Mouse (Mus musculus): ENCODE data around the gene Slc28a1.
"Not testable (repeated sequence)": the region's sequence is repeated elsewhere in the genome, so short reads cannot be mapped to it uniquely, and the experiment has no call there.

The Slc28a1 gene

DNA sequence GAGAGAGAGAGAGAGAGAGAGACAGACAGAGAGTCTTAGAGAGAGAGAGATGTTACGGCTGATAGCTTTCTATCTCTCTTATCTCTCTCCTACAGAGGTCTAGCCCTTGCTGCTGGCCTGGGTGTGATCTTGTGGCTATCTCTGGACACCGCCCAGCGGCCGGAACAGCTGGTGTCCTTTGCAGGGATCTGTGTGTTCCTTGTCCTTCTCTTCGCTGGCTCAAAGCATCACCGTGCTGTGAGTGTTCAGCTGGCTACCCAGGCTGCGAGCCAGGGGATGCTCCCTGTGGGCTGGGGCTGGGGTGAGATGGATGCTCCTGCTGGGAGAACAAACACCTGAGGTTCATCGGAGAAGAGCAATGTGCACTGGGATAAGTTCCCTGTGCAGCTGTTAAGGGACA, 10.2 kb downstream of the Slc28a1 start:
- DNase-seq (ENCODE audit: low read depth, low spot score): no peak

GRCm38 (mm10) chr7:81125215-81126175, 10.9 kb downstream of the Slc28a1 start:
- DNase-seq (ENCODE audit: low read depth, low spot score): no peak

DNA sequence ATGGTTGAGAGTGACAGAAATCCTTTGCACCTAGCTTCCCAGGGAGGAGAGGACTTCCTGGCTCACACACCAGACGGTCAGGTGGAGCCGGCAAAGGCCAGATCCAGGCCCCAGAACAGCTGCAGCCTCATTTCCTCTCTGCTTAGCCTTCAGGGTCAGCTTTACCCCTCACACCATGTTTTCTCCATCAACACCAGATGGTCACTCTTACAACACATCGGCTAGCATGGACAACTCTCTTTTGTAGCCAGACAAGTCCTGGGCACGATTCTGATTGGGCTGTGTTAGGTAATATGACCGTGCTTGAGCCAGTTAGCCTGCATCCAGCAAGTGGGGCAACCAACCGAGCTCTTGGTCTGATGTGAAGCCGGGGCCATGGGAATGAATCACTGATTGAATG, 17.3 kb downstream of the Slc28a1 start:
- no peak for DNase-seq (ENCODE audit: low read depth, low spot score)

- no peak for DNase-seq (ENCODE audit: low read depth, low spot score)
Observed at GRCm38 (mm10) chr7:81132851-81133279, 18.3 kb downstream of the Slc28a1 start.

GRCm38 (mm10) chr7:81133416-81133815, 18.8 kb downstream of the Slc28a1 start:
- no peak for DNase-seq (ENCODE audit: low read depth, low spot score)

DNA sequence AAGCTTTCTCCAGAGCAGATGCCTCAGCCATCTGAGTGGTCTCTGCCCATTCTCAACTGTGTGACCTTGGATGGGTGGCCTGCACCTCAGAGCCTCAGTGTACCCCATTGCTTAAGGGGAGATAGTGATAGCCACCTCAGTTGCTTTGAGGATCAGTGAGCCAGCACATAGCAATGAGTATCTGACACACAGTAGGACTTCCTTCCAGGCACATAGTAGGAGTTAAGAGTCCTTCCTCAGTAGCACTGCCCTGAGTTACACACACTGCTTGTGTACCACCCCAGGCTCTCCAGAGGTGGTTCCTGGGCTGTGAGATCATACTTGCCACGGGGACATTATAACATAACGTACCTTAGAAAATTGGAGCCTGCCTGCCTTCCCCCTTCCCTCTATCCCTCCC, 19.3 kb downstream of the Slc28a1 start:
- no peak for DNase-seq (ENCODE audit: low read depth, low spot score)

DNA sequence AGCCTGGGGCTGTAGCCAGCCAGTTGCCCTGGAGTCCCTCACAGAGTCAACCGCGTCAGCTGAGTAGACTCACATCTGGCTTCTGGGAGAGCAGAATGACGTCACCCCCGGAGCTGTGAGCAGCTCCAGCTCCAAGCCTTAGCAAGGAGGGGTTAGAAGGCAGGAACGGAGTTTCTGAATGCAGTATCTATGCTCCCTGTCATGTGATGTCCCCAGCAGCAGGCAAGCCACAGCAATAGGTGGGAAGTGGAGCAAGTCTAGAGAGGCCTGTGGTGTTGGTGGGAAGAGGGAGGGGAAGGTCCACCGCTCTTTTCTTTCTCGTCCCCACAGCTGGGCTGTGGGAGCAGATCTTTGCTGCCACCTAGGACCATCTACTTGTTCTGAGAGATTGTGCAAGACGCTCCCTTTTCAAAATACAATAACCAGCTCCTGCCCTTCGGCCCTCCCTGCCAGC, 20.0 kb downstream of the Slc28a1 start:
- peak; percentile 61 for DNase-seq (ENCODE audit: low read depth, low spot score)

DNA sequence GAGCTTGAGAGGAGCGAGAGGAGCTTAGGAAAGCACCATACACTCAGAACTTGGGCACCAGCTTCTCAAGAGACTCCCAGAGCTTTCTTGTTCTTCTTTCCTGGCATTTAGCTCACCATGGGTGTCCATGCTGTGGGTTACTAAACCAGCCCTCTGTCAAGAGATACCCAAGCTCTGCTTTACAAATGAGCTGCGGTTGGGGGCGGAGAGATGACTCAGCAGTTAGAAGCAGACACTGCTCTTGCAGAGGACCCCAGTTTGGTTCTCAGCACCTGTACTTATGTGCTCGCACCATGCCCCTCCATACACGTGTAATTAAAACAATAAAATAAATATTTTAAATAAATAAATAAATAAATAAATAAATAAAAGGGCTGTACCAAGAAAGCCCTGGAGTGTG, 22.7 kb downstream of the Slc28a1 start:
- peak; percentile 81 for DNase-seq (ENCODE audit: low read depth, low spot score)

- no peak for DNase-seq (ENCODE audit: low read depth, low spot score)
Observed at GRCm38 (mm10) chr7:81139100-81139499, 24.5 kb downstream of the Slc28a1 start.

DNA sequence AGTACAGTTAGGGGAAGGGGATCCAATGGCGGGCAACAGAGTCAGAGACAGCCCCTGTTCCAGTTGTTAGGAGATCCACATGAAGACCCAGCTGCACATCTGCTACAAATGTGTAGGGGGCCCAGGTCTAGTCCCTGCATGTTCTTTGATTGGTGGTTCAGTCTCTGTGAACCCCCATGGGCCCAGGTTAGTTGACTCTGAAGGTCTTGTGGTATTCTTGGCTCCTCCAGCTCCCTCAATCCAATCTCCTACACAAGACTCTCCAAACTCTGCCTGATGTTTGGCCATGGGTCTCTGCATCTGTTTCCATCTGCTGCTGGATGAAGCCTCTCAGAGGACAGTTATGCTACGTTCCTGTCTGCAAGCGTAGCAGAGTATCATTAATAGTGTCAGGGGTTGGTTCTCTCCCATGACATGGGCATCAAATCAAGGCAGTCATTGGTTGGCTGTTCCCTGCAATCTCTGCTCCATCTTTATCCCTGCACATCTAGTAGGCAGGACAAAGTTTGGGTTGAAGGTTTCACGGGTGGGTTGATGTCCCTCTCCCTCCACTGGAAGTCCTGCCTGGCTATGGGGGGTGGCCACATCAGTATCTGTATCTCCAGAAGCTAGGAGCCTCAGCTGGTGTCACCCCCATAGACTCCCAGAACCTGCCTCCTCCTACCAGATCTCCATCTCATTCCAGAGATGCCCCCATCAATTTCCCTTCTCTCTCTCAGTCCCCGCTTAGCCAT, 25.2 kb downstream of the Slc28a1 start:
- DNase-seq (ENCODE audit: low read depth, low spot score): no peak

DNA sequence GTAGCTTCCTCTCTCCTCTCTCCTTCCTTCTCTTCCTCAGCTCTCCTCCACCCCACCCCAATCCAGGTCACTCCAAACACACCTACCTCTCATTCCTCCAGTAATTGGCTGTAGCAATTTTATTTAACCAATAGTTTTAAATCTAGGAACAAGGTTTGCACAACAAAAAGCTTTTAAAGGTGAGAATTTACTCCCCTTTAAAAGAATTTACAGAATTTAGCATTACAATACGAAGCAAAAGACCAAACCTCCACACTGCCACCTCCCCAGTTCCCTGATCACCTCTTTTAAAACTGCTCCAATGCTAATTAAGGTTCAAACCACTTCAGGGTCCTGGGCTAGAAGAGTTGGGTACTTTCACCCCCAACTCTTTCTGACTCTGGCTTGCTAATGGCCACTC, 26.9 kb downstream of the Slc28a1 start:
- DNase-seq (ENCODE audit: low read depth, low spot score): peak; percentile 95

DNA sequence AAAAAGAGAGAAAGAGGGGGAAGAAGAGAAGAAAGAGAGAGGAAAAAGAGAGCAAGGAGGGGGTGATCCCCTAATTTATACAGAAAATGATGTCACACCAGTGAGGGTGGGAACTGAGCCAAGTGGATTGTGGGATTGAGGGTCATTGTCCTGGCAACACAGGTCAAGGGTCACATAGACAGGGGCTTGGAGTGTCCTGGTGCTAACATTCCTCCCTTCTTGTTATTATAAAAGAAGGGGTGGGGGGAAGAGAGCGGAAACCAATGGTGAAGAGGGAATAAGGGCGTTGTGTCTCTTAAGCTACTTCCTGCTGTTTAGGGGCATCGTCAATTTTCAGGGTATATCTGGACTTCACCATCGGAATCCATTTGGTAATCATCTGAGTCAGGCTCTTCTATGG, 28.5 kb downstream of the Slc28a1 start:
- DNase-seq (ENCODE audit: low read depth, low spot score): peak; percentile 92

DNA sequence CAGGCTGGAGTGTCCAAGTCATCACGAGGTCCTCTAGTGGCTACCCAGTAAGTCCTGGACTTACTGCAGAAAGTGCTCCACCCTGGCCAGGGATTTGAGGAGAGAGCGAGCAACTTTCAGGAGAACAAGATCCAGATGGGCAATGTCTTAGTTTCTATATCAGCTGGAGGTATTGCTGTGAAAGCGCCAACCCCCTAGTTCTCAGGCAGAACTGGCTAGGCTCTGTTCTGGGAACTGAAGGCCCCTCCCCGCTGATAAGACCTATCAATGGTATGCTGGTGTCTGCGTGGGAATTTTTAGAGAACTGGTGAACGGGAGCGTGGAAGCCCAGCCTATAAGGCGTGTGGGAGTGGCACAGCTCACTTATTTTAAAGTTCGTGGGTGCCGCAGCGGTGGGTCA, 35.2 kb downstream of the Slc28a1 start:
- DNase-seq (ENCODE audit: low read depth, low spot score): peak; percentile 64

GRCm38 (mm10) chr7:81151216-81151615, 36.6 kb downstream of the Slc28a1 start:
- peak; percentile 97 for DNase-seq (ENCODE audit: low read depth, low spot score)

DNA sequence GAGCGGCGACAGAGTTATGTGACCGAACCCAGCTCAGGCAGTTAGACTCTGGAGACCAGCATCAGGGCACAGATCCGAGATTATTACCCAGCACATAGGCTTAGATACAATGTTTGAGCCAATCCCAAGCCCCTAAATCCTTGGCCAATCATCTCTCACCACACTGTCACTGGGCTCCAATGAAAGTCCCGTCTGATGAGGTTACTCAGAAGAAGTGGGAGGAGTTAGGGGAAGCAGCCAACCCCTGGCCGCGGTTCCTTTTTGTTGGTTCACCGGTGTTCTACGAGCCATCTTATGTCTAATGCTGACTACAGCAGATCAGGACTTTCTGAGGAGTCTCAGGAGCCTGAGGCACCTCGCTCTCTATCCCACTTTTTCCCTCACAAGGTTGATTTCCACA, 37.7 kb downstream of the Slc28a1 start:
- peak; percentile 98 for DNase-seq (ENCODE audit: low read depth, low spot score)

DNA sequence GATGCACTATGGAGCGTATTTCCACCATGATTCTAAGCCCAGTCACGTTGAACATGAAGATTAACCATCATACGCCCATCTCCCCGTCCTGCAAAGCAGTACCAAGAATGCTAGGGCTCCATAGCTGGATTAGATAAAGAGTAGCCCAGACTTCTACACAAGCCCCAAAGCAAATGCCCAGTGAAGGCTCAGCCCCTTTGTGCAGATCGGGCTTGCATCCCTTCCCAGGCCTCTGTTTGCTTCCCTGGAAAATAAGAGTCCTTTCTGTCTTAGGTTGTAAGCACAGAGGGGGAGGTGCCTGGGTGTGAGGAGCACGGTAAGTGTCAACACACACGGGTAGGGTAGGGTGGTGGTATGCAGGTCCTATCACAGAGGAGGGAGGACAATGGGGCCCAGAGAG, 38.2 kb downstream of the Slc28a1 start:
- no peak for DNase-seq (ENCODE audit: low read depth, low spot score)

DNA sequence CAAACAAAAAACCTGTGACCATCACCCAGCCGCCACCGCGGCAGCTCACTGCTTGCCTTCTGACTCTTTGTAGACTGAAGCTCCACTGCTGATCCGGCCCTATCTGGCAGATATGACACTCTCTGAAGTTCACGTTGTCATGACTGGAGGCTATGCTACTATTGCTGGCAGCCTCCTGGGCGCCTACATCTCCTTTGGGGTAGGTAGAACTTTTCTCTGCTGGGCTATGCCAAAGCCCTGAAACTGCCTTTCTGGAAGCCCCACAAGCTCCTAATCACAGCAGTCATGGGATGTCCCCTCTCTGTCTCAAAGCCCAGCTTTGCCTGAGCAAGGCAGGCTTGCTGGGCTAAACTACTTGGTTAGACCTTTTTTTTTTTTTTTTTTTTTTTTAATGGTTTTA, 38.7 kb downstream of the Slc28a1 start:
- DNase-seq (ENCODE audit: low read depth, low spot score): no peak

DNA sequence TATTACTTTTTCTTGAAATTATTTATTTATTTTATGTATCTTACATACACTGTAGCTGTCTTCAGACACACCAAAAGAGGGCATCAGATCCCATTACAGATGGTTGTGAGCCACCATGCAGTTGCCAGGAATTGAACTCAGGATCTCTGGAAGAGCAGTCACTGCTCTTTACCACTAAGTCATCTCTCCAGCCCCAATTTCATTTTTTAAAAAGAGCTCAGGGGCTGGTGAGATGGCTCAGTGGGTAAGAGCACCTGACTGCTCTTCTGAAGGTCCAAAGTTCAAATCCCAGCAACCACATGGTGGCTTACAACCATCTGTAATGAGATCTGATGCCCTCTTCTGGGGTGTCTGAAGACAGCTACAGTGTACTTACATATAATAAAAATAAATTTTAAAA, 39.6 kb downstream of the Slc28a1 start:
- not testable (repeated sequence) for DNase-seq (ENCODE audit: low read depth, low spot score)

DNA sequence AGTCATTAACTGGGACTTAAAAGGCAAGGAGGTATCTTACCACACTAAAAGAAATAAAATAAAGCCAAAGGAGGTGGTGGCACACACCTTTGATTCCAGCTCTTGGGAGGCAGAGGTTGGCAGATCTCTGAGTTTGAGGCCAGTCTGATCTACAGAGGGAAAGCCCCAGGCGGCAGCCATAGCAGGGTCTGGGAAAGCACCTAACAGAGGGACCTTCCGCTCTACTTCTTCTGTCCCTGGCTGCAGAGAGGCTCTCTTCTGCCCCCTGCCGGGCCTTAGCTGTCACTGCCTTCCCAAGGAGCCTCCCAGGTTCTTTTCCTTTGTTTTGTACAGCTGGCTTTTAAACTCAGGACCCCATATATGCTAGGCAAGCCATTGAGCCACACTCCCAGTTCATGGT, 40.4 kb downstream of the Slc28a1 start:
- DNase-seq (ENCODE audit: low read depth, low spot score): peak; percentile 86

DNA sequence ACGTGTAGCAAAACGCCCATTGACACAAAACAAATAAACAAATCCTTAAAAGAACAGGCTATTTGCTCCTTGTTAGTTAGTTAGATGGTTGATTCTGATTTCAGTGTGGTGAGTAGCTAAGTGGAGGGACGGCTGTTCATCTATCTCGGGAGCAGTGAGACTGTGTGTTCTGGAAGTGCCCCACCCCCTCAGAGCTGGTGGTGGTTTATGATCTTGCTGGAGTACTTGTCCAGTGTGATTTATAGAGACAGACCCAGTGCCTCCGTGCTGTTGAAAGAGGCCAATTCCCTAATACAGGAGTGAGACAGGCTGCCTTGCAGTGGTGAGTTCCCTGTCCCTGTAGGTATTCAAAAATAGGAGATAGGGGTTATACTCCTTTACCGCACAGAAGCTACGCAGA, 44.3 kb downstream of the Slc28a1 start:
- DNase-seq (ENCODE audit: low read depth, low spot score): no peak

- DNase-seq (ENCODE audit: low read depth, low spot score): peak; percentile 84
Observed at GRCm38 (mm10) chr7:81161666-81162065, 47.1 kb downstream of the Slc28a1 start.

- DNase-seq (ENCODE audit: low read depth, low spot score): peak; percentile 86
Observed at GRCm38 (mm10) chr7:81162345-81162744, 47.7 kb downstream of the Slc28a1 start.

DNA sequence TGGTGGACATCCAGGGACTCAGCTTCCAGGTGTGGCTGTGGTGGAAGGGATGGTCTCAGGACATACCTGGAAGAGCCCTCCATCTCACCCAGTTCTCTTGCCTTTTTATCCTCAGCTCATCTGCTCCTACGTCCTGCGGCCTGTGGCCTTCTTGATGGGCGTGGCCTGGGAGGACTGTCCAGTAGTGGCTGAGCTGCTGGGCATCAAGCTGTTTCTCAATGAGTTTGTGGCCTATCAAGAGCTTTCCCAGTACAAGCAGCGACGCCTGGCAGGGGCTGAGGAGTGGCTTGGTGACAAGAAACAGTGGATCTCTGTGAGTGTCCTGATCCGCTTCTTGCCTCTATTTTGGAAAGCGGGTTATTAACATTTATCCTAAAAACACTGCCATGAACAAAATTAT, 49.8 kb downstream of the Slc28a1 start:
- DNase-seq (ENCODE audit: low read depth, low spot score): no peak
